Mouse (Mus musculus): ENCODE data around the gene Itgb2l. TPM values are rescaled to one million over a fixed set of nuclear protein-coding genes. Genes with fewer than 3 reads are reported as not detected.
A peak's percentile ranks its signal among the peaks of the same experiment; 100 is the strongest.
"Not testable (repeated sequence)": the region's sequence is repeated elsewhere in the genome, so short reads cannot be mapped to it uniquely, and the experiment has no call there.

Itgb2l gene
- polyA plus RNA-seq, 1 experiment from 2014 or later: 0.08 TPM

DNA sequence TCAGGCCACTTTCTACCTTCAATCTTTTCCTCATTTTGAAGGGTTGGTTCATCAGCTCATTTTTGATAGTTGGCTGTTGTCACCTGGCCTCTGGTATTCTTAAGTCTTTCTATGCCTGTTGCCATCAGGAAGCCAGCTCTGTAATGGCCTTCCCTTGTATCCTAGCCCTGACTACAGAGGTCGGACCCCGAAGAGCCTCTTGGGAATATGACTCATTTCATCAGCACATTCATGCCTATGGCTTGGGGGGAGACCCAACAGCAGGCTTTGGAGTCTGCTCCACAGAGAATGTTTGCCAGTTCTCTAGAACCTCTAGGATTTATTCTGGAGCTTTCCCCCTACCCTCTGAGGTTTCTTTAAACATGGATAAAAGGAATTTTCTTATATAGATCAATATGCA, 15.9 kb upstream of the Itgb2l start:
- WGBS: 86% methylated on average over 2 of the region's 2 CpGs
- H3K9ac ChIP-seq: no peak overlapping the region

DNA sequence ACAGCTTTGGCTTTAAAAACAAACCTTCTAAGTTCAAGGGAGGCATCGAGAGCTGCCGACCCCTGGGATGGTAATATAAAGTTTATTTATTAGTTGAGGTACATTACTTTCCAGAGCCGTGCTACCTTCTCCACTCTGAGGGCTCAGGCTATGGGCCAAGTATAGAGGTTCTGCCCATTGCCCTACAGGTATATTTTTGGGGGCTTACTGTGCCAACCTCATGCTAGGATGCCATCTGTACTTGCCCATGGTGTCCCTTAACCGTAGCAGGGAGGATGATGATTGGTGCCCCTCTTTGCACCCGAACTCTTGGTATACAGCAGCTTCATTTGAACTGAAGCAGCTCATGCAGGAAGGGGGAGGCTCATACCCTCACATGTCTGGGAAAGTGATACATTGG, 14.2 kb upstream of the Itgb2l start:
- Histone ChIP-seq H3K36me3 (no peaks in the 10 kb centered on the region), H3K9ac (no peak overlapping the region), H3K27ac (no peak overlapping the region), H3K27me3 (replicated peaks) (no peaks in the 10 kb centered on the region), H3K9me3 (no peaks in the 10 kb centered on the region), H3K4me1 (no peaks in the 10 kb centered on the region), H3K4me3 (no peak overlapping the region), H3K4me2 (replicated peaks) (no peak overlapping the region)
- 92% methylated on average over 5 of the region's 5 CpGs for WGBS
- ATAC-seq (ENCODE audit: low FRiP score, low read depth): no peak

More for the DNA sequence above, 15.9 kb upstream of the Itgb2l start:
- H3K27ac ChIP-seq: no peak overlapping the region
- H3K27me3 ChIP-seq (replicated peaks): no peaks in the 10 kb centered on the region; the same call in 1 of the 2 replicates
- no peaks in the 10 kb centered on the region for H3K9me3 ChIP-seq
- H3K4me1 ChIP-seq: no peaks in the 10 kb centered on the region
- no peak for ATAC-seq (ENCODE audit: low FRiP score, low read depth)
- H3K4me2 ChIP-seq (replicated peaks): no peak overlapping the region
- no peaks in the 10 kb centered on the region for H3K36me3 ChIP-seq
- H3K4me3 ChIP-seq: no peak overlapping the region

DNA sequence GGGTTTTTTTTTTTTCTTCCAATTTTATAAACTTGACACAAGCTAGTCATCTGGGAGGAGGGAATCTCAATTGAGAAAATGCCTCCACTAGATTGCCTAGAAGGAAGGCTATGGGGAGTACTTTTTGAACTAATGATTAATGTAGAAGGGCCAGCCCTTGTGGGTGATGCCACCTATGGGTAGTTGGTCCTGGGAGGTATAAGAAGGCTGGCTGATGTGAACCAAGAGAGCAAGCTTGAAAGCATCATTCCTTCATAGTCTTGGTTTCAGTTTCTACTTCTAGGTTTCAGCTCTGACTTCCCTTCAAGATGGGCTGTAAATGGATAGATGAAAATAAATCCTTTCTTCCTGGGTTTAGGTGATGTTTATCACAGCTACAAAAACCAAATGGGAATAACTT, 10.7 kb upstream of the Itgb2l start:
- Histone ChIP-seq H3K9me3 (no peaks in the 10 kb centered on the region), H3K4me3 (no peak overlapping the region), H3K9ac (no peak overlapping the region), H3K36me3 (no peaks in the 10 kb centered on the region), H3K4me2 (replicated peaks) (no peak overlapping the region), H3K27me3 (replicated peaks) (no peaks in the 10 kb centered on the region), H3K4me1 (no peaks in the 10 kb centered on the region), H3K27ac (no peak overlapping the region)
- no peak for ATAC-seq (ENCODE audit: low FRiP score, low read depth)

DNA sequence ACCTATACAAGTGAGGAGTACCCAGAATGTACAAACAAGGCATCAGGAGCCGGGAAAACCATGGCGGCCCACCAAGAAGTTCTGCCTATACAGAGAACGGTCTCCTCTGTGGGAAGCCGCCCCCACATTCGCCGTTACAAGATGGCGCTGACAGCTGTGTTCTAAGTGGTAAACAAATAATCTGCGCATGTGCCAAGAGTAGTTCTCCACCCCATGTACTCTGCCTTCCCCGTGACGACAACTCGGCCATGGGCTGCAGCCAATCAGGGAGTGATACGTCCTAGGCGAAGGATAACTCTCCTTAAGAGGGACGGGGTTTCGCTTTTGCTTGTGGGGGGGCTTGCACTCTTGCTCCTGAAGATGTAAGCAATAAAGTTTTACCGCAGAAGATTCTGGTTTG, 7.5 kb upstream of the Itgb2l start:
- not testable (repeated sequence) for ATAC-seq (ENCODE audit: low FRiP score, low read depth); H3K4me2 ChIP-seq (replicated peaks); H3K9ac ChIP-seq; H3K4me1 ChIP-seq; H3K9me3 ChIP-seq; H3K36me3 ChIP-seq; H3K4me3 ChIP-seq; H3K27ac ChIP-seq; H3K27me3 ChIP-seq (replicated peaks)
- 93% methylated on average over 16 of the region's 16 CpGs for WGBS

DNA sequence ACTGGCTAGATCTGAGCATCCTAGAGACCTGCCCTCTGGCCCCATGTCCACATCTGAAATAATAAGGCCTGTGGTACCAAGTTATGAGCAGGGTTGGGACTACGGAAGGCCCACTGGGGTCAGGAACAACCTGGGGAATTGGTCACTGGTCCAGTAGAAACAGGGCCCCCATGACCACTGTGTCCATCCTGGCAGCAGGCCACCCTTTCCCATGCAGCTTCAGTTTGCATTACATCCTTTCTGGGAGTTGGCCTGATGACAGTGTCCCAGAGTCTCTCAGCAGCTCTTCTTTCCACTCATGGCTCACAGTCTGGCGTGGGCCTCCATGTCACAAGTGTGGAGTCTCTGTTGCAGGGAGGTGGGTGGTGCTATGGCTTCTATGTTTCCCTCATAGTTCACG, 1.6 kb downstream of the Itgb2l start:
- Histone ChIP-seq H3K9ac (no peak overlapping the region), H3K4me1 (no peaks in the 10 kb centered on the region), H3K27ac (no peak overlapping the region), H3K9me3 (no peaks in the 10 kb centered on the region), H3K4me3 (no peak overlapping the region), H3K27me3 (replicated peaks) (no peaks in the 10 kb centered on the region), H3K36me3 (no peaks in the 10 kb centered on the region), H3K4me2 (replicated peaks) (no peak overlapping the region)
- 86% methylated on average over 3 of the region's 3 CpGs for WGBS
- ATAC-seq (ENCODE audit: low FRiP score, low read depth): no peak

DNA sequence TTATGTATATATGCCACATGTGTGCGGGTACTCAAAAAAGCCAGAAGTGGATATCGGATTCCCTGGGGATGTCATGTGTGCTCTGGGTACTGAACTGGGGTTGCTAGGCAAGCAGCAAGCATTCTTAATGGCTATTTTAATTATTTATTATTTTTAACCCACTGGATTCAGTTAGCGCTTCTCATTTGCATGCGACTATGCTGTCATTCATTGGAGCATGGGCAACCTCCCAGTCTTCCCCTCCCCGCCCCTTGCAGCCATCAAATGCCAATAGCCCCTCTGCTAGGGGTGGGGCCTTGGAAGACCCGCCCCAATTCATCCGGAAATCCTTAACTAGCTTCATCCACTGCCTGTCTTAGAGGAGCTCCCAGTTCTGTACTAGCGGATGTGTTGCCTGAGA, 2.5 kb downstream of the Itgb2l start:
- Histone ChIP-seq H3K36me3 (no peaks in the 10 kb centered on the region), H3K9ac (no peak overlapping the region), H3K27ac (no peak overlapping the region), H3K4me3 (no peak overlapping the region), H3K9me3 (no peaks in the 10 kb centered on the region), H3K4me2 (replicated peaks) (no peak overlapping the region), H3K27me3 (replicated peaks) (no peaks in the 10 kb centered on the region), H3K4me1 (no peaks in the 10 kb centered on the region)
- WGBS: 81% methylated on average over 8 of the region's 8 CpGs
- peak; percentile 63 for ATAC-seq (ENCODE audit: low FRiP score, low read depth)

DNA sequence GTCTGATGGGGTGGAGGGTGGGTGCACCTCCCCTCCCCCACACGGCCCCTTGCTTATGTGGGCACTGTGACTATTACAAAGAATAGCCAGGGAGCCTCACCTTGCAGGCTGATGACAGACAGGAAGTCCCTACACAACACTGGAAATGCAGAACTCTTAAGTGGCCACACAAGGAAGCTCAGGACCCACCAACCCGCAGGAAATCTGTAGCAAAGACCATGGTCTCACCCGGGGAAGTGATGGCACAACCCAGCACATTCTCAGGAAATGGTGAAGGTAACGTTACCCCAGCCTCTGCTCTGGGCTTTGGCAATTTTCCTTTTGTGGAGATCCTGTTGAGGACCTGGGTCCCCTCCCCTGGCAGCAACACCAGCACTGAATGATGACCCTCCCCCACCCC, 3.7 kb downstream of the Itgb2l start:
- Histone ChIP-seq H3K36me3 (no peaks in the 10 kb centered on the region), H3K27ac (no peak overlapping the region), H3K27me3 (replicated peaks) (no peaks in the 10 kb centered on the region), H3K4me2 (replicated peaks) (no peak overlapping the region), H3K9me3 (no peaks in the 10 kb centered on the region), H3K9ac (no peak overlapping the region), H3K4me3 (no peak overlapping the region), H3K4me1 (no peaks in the 10 kb centered on the region)
- WGBS: 79% methylated on average over 4 of the region's 4 CpGs
- ATAC-seq (ENCODE audit: low FRiP score, low read depth): no peak

DNA sequence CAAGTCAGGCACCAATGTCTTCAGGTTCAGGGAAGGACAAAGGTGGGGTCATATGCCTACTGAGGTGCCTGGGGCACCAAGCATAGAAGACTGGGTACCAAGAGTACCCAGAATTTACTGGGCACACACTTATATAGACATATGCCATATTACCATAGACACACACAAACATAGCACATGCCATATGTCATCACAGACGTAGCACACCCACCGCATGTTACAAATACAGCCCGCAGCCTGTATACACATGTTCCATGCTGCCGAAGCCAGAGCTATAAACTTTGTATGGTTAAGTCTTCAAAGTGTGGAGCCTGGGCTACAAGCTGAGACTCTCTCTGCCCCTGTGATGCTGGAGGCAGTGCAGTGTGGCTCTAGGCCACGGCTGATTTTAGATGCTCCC, 4.5 kb downstream of the Itgb2l start:
- Histone ChIP-seq H3K27ac (no peak overlapping the region), H3K4me3 (no peak overlapping the region), H3K27me3 (replicated peaks) (no peaks in the 10 kb centered on the region), H3K36me3 (no peaks in the 10 kb centered on the region), H3K9ac (no peak overlapping the region), H3K4me2 (replicated peaks) (no peak overlapping the region), H3K4me1 (no peaks in the 10 kb centered on the region), H3K9me3 (no peaks in the 10 kb centered on the region)
- 93% methylated on average over 5 of the region's 5 CpGs for WGBS
- no peak for ATAC-seq (ENCODE audit: low FRiP score, low read depth)

DNA sequence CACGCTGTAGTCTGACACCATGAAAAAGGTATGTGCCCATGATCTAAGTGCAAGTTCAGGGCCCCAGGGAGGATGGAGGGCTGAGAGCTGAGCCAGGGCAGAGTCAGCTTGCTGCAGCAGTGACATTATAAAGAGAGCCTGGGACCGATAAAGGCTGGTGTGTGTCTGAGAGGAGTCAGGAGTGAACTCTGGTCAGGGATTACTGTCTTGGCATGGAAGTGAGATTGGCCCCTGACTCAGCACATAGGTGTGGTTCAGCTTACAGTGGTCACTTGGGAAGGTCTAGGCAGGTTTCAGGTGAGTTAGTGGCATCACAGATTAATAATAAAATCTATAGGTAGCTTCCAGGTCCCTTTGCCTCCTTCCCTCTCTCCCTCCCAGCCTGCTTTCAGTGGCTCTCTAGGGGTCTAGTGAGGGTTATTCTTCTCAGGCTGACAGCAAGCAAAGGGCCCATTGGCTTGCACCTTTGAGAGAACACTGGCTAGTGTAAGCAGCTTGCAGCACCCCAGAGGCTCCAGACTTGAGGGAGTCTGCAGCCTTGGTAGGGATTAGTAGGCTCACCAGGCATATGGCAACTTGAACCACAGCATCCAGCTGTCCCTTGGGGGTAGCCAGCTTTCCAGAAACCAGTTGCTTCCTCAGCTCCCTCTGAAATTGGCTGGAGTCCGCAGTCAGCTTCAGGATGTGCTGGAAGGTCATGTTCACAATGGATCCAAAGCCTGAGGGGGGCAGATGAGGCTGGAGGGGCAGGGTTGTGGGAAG, 9.2 kb downstream of the Itgb2l start:
- no peaks in the 10 kb centered on the region for H3K9me3 ChIP-seq
- H3K9ac ChIP-seq: no peak overlapping the region
- WGBS: 80% methylated on average over 3 of the region's 3 CpGs
- no peak for ATAC-seq (ENCODE audit: low FRiP score, low read depth)
- H3K27me3 ChIP-seq (replicated peaks): no peaks in the 10 kb centered on the region
- H3K27ac ChIP-seq: no peak overlapping the region
- H3K36me3 ChIP-seq: no peaks in the 10 kb centered on the region
- no peak overlapping the region for H3K4me3 ChIP-seq
- H3K4me2 ChIP-seq (replicated peaks): no peak overlapping the region
- H3K4me1 ChIP-seq: no peaks in the 10 kb centered on the region

DNA sequence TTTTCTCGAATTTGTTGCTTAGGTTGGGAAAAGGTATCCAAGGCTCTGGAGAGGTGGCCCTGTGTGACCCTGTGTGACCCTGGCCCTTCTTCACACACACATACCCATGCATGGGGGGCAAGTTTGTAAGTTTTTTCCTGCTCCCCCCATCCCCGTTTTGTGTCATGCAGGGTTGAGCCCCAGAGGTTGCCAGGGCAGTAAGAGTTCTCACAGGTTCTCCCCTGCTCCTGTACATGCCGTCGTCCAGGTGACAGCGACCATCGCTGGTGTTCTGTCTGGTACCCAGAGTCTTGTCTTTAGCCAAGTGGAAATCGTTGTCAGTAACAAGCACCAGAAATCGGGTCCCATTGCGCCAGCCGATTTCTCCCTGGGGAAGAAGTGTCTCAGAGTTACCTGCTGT, 10.2 kb downstream of the Itgb2l start:
- H3K4me2 ChIP-seq (replicated peaks): no peak overlapping the region
- no peaks in the 10 kb centered on the region for H3K27me3 ChIP-seq (replicated peaks)
- 85% methylated on average over 10 of the region's 10 CpGs for WGBS
- H3K4me3 ChIP-seq: no peak overlapping the region
- H3K27ac ChIP-seq: no peak overlapping the region
- no peaks in the 10 kb centered on the region for H3K36me3 ChIP-seq
- H3K4me1 ChIP-seq: no peaks in the 10 kb centered on the region
- H3K9me3 ChIP-seq: no peaks in the 10 kb centered on the region
- ATAC-seq (ENCODE audit: low FRiP score, low read depth): no peak
- H3K9ac ChIP-seq: no peak overlapping the region

DNA sequence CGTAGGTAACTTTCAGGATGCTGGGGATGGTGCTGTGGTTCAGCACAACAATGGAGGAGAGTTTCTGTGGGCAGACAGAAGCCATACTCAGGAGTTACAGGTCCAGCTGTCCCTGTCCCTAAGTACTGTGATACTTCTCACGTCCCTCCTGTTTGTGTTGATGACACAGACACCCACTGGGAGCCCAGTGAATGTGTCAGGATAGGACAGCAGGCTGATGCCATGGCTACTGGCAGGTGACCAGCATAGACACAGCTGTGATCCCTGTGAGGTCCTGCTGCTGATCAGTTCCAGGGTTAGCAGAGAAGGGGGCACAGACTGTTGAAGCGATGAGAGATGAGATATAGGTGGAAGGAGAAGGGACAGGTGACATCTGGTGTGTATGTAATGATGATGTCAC, 14.4 kb downstream of the Itgb2l start:
- no peak overlapping the region for H3K4me3 ChIP-seq
- no peaks in the 10 kb centered on the region for H3K27me3 ChIP-seq (replicated peaks)
- H3K4me2 ChIP-seq (replicated peaks): no peak overlapping the region
- no peak overlapping the region for H3K27ac ChIP-seq
- no peaks in the 10 kb centered on the region for H3K9me3 ChIP-seq
- WGBS: 75% methylated on average over 3 of the region's 3 CpGs
- ATAC-seq (ENCODE audit: low FRiP score, low read depth): no peak
- H3K4me1 ChIP-seq: no peaks in the 10 kb centered on the region
- H3K36me3 ChIP-seq: no peaks in the 10 kb centered on the region
- H3K9ac ChIP-seq: no peak overlapping the region

DNA sequence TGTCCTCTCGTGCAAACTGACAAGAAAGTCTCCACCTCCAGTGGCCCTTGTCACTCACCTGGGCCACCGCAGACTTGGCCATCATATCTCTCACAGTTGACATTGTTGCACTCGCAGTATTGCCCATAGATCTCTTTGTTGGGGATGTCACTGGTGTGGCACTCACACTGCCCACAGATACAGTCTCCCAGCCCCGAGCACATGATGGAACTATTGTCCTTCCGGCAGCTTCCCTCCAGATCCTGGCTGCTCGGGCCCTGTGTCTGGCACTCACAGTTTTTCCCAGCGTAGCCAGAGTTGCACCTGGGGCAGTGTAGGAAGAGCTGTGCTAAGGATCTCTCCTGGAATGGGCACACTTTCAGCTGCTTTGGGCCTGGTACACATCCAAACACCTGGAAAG, 16.7 kb downstream of the Itgb2l start:
- Histone ChIP-seq H3K4me2 (replicated peaks) (no peak overlapping the region), H3K27ac (no peak overlapping the region), H3K9me3 (no peaks in the 10 kb centered on the region), H3K9ac (no peak overlapping the region), H3K4me1 (no peaks in the 10 kb centered on the region), H3K4me3 (no peak overlapping the region), H3K36me3 (no peaks in the 10 kb centered on the region), H3K27me3 (replicated peaks) (no peaks in the 10 kb centered on the region)
- no peak for ATAC-seq (ENCODE audit: low FRiP score, low read depth)
- WGBS: 90% methylated on average over 7 of the region's 7 CpGs

DNA sequence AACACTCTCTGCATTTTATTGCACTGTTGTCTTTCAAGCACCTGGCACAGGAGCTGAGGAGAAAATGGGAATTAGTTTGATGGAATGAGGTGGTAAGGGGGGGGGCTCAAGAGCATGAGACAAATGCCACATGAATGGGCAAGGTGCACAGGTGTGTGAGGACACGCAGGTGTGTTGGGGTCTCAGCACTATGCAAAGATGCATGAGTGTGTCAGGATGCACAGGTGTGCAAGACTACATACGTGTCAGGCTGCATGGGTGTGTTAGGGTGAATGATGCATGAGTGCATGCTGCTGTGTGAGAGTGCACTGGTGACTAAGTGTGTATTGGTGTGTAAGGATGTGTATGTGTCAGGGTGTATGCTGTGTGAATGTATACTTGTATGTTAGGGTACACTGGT, 18.4 kb downstream of the Itgb2l start:
- Histone ChIP-seq H3K36me3 (no peaks in the 10 kb centered on the region), H3K4me1 (no peaks in the 10 kb centered on the region), H3K27ac (no peak overlapping the region), H3K4me2 (replicated peaks) (no peak overlapping the region), H3K27me3 (replicated peaks) (no peaks in the 10 kb centered on the region), H3K9ac (no peak overlapping the region), H3K9me3 (no peaks in the 10 kb centered on the region), H3K4me3 (no peak overlapping the region)
- ATAC-seq (ENCODE audit: low FRiP score, low read depth): no peak
- WGBS: 88% methylated on average over 2 of the region's 2 CpGs
